Mouse (Mus musculus) thymus, adult 2 months (tissue): ENCODE measurements at regions not wholly inside any gene's neighbourhood (a gene's known extent, or its start where the extent isn't known, plus 50 kb on each side); places are given as distances from the start of the nearest gene placed in this dataset.

Experiments used
- DNase-seq: peaks from one replicate; pipeline ENCODE4 v3.0.0; 2021
- H3K27ac ChIP-seq: fragments of 200-500 bp; 2 replicates; pipeline ENCODE4 v1.5.1; 2012; ENCODE audit warnings: low read length, control low read depth; ENCODE audit not compliant: control insufficient read depth, insufficient read depth
- H3K27me3 ChIP-seq: fragments of 200-500 bp; 2 replicates; pipeline ENCODE4 v1.6.1; 2012; ENCODE audit warnings: mild to moderate bottlenecking, low read length, moderate library complexity, mixed read lengths; ENCODE audit not compliant: control insufficient read depth, insufficient read depth
- H3K36me3 ChIP-seq: fragments of 200-500 bp; 2 replicates; pipeline ENCODE4 v1.6.1; 2012; ENCODE audit warnings: mild to moderate bottlenecking, low read length, moderate library complexity; ENCODE audit not compliant: control insufficient read depth, insufficient read depth
- H3K4me1 ChIP-seq: fragments of 200-500 bp; replicated peaks from 2 replicates; pipeline ENCODE4 v1.6.1; 2012; ENCODE audit warnings: low read length; ENCODE audit not compliant: control insufficient read depth, insufficient read depth
- H3K4me3 ChIP-seq: fragments of 200-500 bp; 2 replicates; pipeline ENCODE4 v1.5.1; 2012; ENCODE audit warnings: mild to moderate bottlenecking, low read length, control low read depth, moderate library complexity; ENCODE audit not compliant: control insufficient read depth, insufficient read depth
- CTCF ChIP-seq: fragments of 200-500 bp; IDR thresholded peaks from 2 replicates; pipeline ENCODE4 v1.5.1; 2012; ENCODE audit warnings: mild to moderate bottlenecking, control low read depth, low read length, moderate library complexity, borderline replicate concordance; ENCODE audit not compliant: control insufficient read depth, poor library complexity, insufficient read depth; ENCODE audit errors: extremely low read depth
- POLR2A ChIP-seq: fragments of 200-500 bp; IDR thresholded peaks from 2 replicates; pipeline ENCODE4 v1.6.1; 2012; ENCODE audit warnings: mild to moderate bottlenecking, low read length, control low read depth, moderate library complexity; ENCODE audit not compliant: control insufficient read depth, poor library complexity, insufficient read depth; ENCODE audit errors: extremely low read depth
- WGBS: fragments of 180-500 bp; shearing (Covaris S2); methylation state at CpG from one replicate; pipeline ENCODE4 v1.1.7; 2018; 5-methylcytosine and 5-hydroxymethylcytosine counted together

GRCm38 (mm10) chr13:111968197-111968596, 159.4 kb upstream of the Map3k1 start:
- no peaks in the 10 kb centered on the region for H3K36me3 ChIP-seq
- no peak overlapping the region for H3K4me3 ChIP-seq
- DNase-seq: no peak
- H3K27me3 ChIP-seq: no peaks in the 10 kb centered on the region
- WGBS: 91% methylated on average over 7 of the region's 7 CpGs
- TF ChIP-seq CTCF (no peak), POLR2A (no peak)
- no peak overlapping the region for H3K27ac ChIP-seq
- peaks cover 16% of the 10 kb centered on the region for H3K4me1 ChIP-seq

GRCm38 (mm10) chr13:111974282-111974681, 165.5 kb upstream of the Map3k1 start:
- Histone ChIP-seq H3K27me3 (no peaks in the 10 kb centered on the region), H3K4me1 (peaks cover 13% of the 10 kb centered on the region), H3K4me3 (no peak overlapping the region), H3K27ac (no peak overlapping the region), H3K36me3 (no peaks in the 10 kb centered on the region)
- no peak for DNase-seq
- WGBS: 96% methylated on average over 4 of the region's 4 CpGs
- no peak for TF ChIP-seq POLR2A
- TF ChIP-seq CTCF: no peak

DNA sequence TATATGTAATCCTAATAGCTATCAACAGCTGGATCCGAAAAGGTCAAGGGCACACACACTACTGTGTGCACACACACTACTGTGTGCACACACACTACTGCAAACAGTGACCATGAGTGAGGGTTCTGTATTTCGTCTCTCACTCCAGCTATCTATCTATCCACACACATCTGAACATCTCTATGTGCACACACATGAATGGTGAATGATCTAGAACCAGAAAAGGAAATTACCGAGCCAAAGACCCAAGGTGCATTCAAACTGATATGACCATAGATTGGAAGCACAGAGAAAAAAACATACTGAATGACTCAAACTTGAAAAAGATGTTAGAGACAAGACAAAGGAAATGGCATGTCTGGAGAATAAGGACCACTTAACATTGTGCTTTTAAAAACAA, 166.8 kb upstream of the Map3k1 start:
- H3K36me3 ChIP-seq: no peaks in the 10 kb centered on the region
- no peaks in the 10 kb centered on the region for H3K27me3 ChIP-seq
- TF ChIP-seq CTCF: no peak
- TF ChIP-seq POLR2A: no peak
- 86% methylated on average over 3 of the region's 3 CpGs for WGBS
- no peak overlapping the region for H3K4me3 ChIP-seq
- DNase-seq: no peak
- peaks cover 23% of the 10 kb centered on the region for H3K4me1 ChIP-seq
- H3K27ac ChIP-seq: no peak overlapping the region

DNA sequence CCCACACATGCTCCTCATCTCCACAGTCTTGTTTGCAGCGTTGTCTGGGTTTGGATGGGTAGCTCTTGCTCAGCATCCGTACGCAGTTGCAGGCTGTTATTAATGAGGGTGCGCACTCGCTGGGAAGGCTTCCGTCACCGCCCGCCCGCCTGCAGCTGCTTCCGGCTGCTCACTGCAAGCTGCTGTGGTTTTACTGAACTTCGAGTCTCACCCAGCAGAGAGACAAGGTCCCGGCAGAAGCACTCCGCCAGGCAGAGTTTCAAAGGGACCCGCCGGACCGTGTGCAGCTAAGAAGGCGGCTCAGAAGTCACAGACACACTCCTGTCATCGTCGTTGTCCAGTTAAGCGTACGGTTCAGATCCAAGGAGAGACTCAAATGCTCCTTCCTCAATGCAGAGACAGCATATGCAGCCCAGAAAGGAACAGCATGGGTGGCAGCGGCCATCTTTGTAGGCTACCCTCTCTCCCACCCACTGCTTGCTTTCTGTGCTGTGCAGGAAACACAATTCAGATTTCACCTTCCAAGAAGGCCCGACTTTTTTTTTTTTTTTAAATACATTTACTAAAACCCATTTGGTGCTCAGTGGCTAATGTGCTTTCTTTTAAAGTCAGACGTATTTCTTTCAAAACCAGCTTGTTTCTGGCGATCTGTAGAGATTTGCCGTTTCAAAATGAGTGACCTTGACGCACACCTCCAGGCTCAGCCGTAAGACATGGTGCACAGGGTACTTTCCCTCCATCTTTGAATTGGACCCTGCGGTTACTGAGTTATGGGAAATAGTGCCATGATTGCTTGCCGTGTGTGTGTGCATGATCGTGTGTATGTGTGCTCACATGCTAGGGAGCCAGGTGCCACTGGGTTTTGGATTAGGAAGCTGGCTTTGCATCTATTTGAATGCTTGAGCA, 169.2 kb upstream of the Map3k1 start:
- Histone ChIP-seq H3K4me3 (peak overlapping the region; percentile 41), H3K27ac (peak overlapping the region; percentile 95), H3K27me3 (no peaks in the 10 kb centered on the region), H3K4me1 (peaks cover 36% of the 10 kb centered on the region), H3K36me3 (no peaks in the 10 kb centered on the region)
- DNase-seq: peak; percentile 76
- peak; percentile 92 for TF ChIP-seq POLR2A
- peak; percentile 56; the same call in 1 of the 2 replicates for TF ChIP-seq CTCF
- WGBS: 43% methylated on average over 31 of the region's 31 CpGs

- Histone ChIP-seq H3K27ac (peak overlapping the region; percentile 95), H3K36me3 (no peaks in the 10 kb centered on the region), H3K4me3 (no peak overlapping the region), H3K4me1 (peaks cover 42% of the 10 kb centered on the region), H3K27me3 (no peaks in the 10 kb centered on the region)
- no peak for DNase-seq
- WGBS: 92% methylated on average over 5 of the region's 5 CpGs
- TF ChIP-seq CTCF: no peak
- TF ChIP-seq POLR2A: no peak
Measured at GRCm38 (mm10) chr13:111978675-111979020, 169.9 kb upstream of the Map3k1 start.

GRCm38 (mm10) chr13:111979428-111980204, 170.8 kb upstream of the Map3k1 start:
- H3K4me3 ChIP-seq: no peak overlapping the region
- no peak for TF ChIP-seq POLR2A
- no peak for TF ChIP-seq CTCF
- DNase-seq: no peak

More at GRCm38 (mm10) chr13:111979428-111980204, 170.8 kb upstream of the Map3k1 start:
- 47% methylated on average over 17 of the region's 17 CpGs for WGBS
- peaks cover 49% of the 10 kb centered on the region for H3K4me1 ChIP-seq
- H3K27me3 ChIP-seq: no peaks in the 10 kb centered on the region
- no peaks in the 10 kb centered on the region for H3K36me3 ChIP-seq
- H3K27ac ChIP-seq: peak overlapping the region; percentile 95
